Mouse (Mus musculus) left cerebral cortex, adult 2 months (tissue): Measurements from ENCODE around the gene Vwa7. TPM values are rescaled to one million over a fixed set of nuclear protein-coding genes. Genes with fewer than 3 reads are reported as not detected.
A peak's percentile ranks its signal among the peaks of the same experiment; 100 is the strongest.

ENCODE experiments used
- DNase-seq, 2 experiments: peaks; one replicate each; pipeline ENCODE4 v3.0.0; 2021 to 2022; ENCODE audit warnings: low spot score in 2 of 2, mixed read lengths in 1 of 2; ENCODE audit errors: extremely low spot score in 1 of 2
- H3K27ac ChIP-seq: fragments of 200-600 bp; 2 replicates; pipeline ENCODE4 v1.8.1; 2022
- H3K4me3 ChIP-seq: fragments of 200-600 bp; 2 replicates; pipeline ENCODE4 v1.8.1; 2022
- CTCF ChIP-seq: fragments of 200-600 bp; IDR thresholded peaks from 2 replicates; pipeline ENCODE4 v1.8.1; 2022; ENCODE audit warnings: antibody characterized with exemption, mild to moderate bottlenecking, moderate library complexity
- intact Hi-C: fragments of 180-260 bp; cut with DNase I; formaldehyde crosslinking; loops from one replicate; pipeline ENCODE4 v1.15.1; 2025
- total RNA-seq, 2 experiments: library from RNA; stranded (reverse); gene quantifications; 2 replicates each; pipeline ENCODE4 v1.2.3; 2021

Gene Vwa7
- total RNA-seq, 2 experiments from 2014 or later: 0.40 to 0.43 TPM

GRCm38 (mm10) chr17:35039121-35039873 is 22.9 kb downstream of the Vwa7 start:
- TF ChIP-seq CTCF: no peak
- intact Hi-C loops: no loop called here
- H3K27ac ChIP-seq: no peak overlapping the region
- DNase-seq: no peak
- no peak overlapping the region for H3K4me3 ChIP-seq

GRCm38 (mm10) chr17:35043794-35044193 is 27.4 kb downstream of the Vwa7 start:
- H3K27ac ChIP-seq: no peak overlapping the region
- no peak overlapping the region for H3K4me3 ChIP-seq
- intact Hi-C loops: no loop called here

GRCm38 (mm10) chr17:35044904-35045806 is 28.8 kb downstream of the Vwa7 start:
- no peak for TF ChIP-seq CTCF
- intact Hi-C loops: no loop called here
- no peak overlapping the region for H3K4me3 ChIP-seq
- DNase-seq: no peak
- H3K27ac ChIP-seq: no peak overlapping the region

More at GRCm38 (mm10) chr17:35043794-35044193, 27.4 kb downstream of the Vwa7 start:
- no peak for TF ChIP-seq CTCF
- no peak for DNase-seq

- H3K4me3 ChIP-seq: peak overlapping the region; percentile 52
- intact Hi-C loops: no loop called here
- TF ChIP-seq CTCF: no peak
- H3K27ac ChIP-seq: peak overlapping the region; percentile 34; the same call in 1 of the 2 replicates
- no peak for DNase-seq
Measured at GRCm38 (mm10) chr17:35045807-35046680, 29.7 kb downstream of the Vwa7 start.

DNA sequence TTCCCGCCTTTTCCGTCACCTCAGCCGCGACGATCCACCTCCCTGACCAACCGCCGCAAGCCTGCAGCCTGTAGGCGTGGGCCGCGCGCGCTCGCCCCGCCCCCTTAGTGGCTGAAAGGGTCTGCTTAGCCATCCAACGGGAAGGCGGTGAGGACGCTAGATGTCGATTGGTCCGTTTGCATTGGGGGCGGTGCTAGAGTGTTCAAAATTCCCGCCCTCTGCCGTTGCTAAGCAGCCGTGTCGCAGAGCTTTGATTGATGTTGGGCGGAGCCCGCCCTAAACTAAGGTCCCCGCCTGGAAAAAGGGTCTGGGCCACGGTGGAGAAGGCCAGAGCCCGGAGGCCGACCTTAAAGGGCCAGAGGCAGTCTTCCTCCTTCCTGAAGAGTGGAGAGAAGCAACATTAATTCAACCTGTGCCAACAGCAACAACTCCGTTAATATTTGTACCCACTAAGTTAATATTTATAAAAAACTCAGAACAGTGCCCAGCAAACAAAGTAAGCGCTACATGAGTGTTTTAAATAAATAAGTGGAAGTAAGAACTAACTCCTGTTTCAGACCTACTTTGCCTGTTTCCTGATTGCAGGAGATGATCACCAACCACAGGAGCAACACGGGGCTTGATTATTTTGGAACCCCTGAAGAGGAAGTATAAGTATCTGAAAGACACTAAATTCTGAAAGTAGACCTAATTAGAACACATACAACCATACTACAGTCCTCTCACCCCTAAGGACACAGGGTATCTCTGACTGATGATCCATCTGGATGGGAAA is 30.5 kb downstream of the Vwa7 start, which contains the start of gene Msh5:
Gene Msh5 (minus strand): TSS at position 65 of the 775 bp plus-strand sequence.
- TF ChIP-seq CTCF: no peak; the same call in 1 of the 2 replicates
- H3K27ac ChIP-seq: peak within 1 kb of the TSS; percentile 34; the same call in 1 of the 2 replicates
- intact Hi-C loops: no loop called here
- DNase-seq: peak; percentile 84 to 93
- peak within 1 kb of the TSS; percentile 52 for H3K4me3 ChIP-seq

DNA sequence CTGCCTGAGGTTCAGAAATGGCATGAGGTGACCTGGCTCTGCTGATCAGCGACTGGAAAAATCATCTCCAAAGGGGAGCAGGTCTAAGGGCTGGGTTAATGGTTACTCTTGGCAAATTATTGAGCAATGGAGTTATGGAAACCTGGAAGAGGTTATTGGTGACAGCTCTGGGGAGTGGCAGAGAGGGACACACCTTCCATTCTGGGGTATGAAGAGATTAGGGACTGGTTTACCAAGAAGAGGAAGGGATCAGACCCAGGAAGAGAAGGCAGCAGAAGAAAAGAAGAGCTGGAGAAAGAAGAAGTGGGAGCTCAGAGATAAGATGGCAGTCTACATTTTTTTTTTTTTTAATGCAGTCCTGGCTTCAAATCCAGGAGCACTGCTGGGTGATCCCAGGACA is 31.3 kb downstream of the Vwa7 start:
- Histone ChIP-seq H3K4me3 (no peak overlapping the region), H3K27ac (peak overlapping the region; percentile 40; the same call in 1 of the 2 replicates)
- intact Hi-C loops: no loop called here
- TF ChIP-seq CTCF: no peak
- no peak for DNase-seq

DNA sequence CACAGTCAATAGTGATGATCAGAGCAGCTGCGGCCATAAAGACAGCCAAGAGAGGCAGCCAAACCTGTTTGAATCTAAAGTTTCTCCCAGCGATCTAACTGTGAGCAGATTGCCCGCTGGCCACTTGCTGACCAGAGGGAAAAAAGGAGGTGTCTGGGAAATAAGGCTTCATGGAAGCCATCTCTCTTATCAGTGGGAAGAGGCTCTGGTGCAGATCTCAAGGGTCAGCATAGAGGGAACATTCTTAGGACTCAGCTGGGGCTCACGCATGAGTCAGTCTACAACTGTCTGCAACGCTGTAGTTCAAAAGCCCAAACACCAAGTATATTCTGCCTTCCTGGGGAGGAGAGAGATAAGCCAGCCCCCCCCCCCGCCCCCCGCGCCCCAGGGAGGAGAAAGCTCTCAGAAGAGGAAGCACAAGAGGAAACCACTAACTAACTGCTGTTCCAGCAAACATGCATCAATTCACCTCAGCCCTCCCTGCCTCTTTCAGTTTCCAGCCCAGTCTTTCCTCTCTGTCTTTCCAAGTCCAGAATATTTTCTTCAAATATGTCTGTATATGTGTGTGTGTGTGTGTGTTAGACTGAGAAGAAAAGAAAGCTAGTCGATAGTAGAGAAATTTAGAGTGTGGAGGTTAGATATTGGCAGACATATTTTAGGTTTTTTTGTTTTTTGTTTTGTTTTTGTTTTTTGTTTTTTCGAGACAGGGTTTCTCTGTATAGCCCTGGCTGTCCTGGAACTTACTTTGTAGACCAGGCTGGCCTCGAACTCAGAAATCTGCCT is 32.0 kb downstream of the Vwa7 start:
- peak overlapping the region; percentile 40; the same call in 1 of the 2 replicates for H3K27ac ChIP-seq
- intact Hi-C loops: no loop called here
- TF ChIP-seq CTCF: no peak
- DNase-seq: no peak
- no peak overlapping the region for H3K4me3 ChIP-seq

- TF ChIP-seq CTCF: no peak
- Histone ChIP-seq H3K4me3 (no peak overlapping the region), H3K27ac (no peak overlapping the region)
- no peak for DNase-seq
- intact Hi-C loops: no loop called here
Measured at GRCm38 (mm10) chr17:35048932-35049440, 32.6 kb downstream of the Vwa7 start.

DNA sequence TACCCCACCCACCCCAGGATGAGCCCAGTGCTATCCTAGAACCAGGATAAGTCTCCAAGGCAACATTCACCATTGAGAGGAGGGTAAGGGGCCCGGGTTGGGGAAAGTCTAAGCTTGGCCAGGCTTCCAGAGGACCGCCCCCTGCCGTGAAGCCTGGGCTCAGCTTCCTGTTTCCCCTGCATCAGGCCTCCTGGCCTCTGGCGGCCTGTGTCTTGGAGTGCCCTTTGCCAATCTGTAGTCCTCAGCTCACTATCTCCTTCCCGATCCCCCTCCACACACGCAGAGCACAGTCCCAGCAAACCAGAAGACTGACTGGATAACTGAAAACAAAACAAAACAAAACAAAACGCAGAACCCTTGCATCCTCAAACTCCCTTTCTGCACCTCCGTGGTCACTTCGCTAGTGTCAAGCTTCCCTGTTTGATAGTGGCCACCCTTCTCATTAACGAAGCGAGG is 33.2 kb downstream of the Vwa7 start, which contains the start of gene Clic1:
Gene Clic1 (plus strand): TSS at position 406 of the 456 bp plus-strand sequence.
- no peak for DNase-seq
- Histone ChIP-seq H3K27ac (peak within 1 kb of the TSS; percentile 70), H3K4me3 (peak within 1 kb of the TSS; percentile 47)
- no peak; the same call in 1 of the 2 replicates for TF ChIP-seq CTCF
- intact Hi-C loops: no loop called here
